Mouse (Mus musculus): ENCODE results near the gene Mast3. TPM values are rescaled to one million over a fixed set of nuclear protein-coding genes. Genes with fewer than 3 reads are reported as not detected.

Mast3 gene
- polyA plus RNA-seq, 1 experiment from 2014 or later = 9.4 TPM

GRCm38 (mm10) chr8:70821399-70821962 is 16.6 kb upstream of the Mast3 start:
- WGBS = 15% methylated on average over 30 of the region's 30 CpGs
- no peaks in the 10 kb centered on the region for H3K36me3 ChIP-seq (ENCODE audit: control insufficient read depth, insufficient read depth, low read length)
- H3K4me1 ChIP-seq (ENCODE audit: control insufficient read depth in 2 of 2, insufficient read depth in 2 of 2, low read length in 2 of 2) = peaks cover 3% of the 10 kb centered on the region in 2 experiments; a peak in 1 of 4 replicates
- peaks cover 36% of the 10 kb centered on the region for H3K27me3 ChIP-seq (ENCODE audit: control insufficient read depth, insufficient read depth, low read length)
- peaks cover 11% of the 10 kb centered on the region for H3K9me3 ChIP-seq (ENCODE audit: control insufficient read depth, low read length)
- no peak overlapping the region for H3K27ac ChIP-seq (replicated peaks in 1 of 2; ENCODE audit: control insufficient read depth in 1 of 2, insufficient read depth in 1 of 2, low read depth in 2 of 2, low read length in 2 of 2)
- no peak overlapping the region for H3K4me3 ChIP-seq (ENCODE audit: control insufficient read depth in 1 of 2, insufficient read depth in 1 of 2, low read depth in 1 of 2, low read length in 2 of 2)
- H3K4me2 ChIP-seq (ENCODE audit: low read length) = no peak overlapping the region
- no peak overlapping the region for H3K9ac ChIP-seq (ENCODE audit: low read length)
- ATAC-seq (ENCODE audit: insufficient number of reproducible peaks, insufficient read depth, low FRiP score, low read depth) = no peak

GRCm38 (mm10) chr8:70820101-70820935 is 15.5 kb upstream of the Mast3 start:
- Histone ChIP-seq H3K4me3 (ENCODE audit: control insufficient read depth in 1 of 2, insufficient read depth in 1 of 2, low read depth in 1 of 2, low read length in 2 of 2) (peak overlapping the region in 1 of 2 experiments; percentile 4; a peak in 1 of 4 replicates), H3K36me3 (ENCODE audit: control insufficient read depth, insufficient read depth, low read length) (no peaks in the 10 kb centered on the region), H3K4me1 (ENCODE audit: control insufficient read depth in 2 of 2, insufficient read depth in 2 of 2, low read length in 2 of 2) (peaks cover 3% of the 10 kb centered on the region in 2 experiments; a peak in 1 of 4 replicates), H3K27ac (replicated peaks in 1 of 2; ENCODE audit: control insufficient read depth in 1 of 2, insufficient read depth in 1 of 2, low read depth in 2 of 2, low read length in 2 of 2) (no peak overlapping the region), H3K27me3 (ENCODE audit: control insufficient read depth, insufficient read depth, low read length) (peaks cover 47% of the 10 kb centered on the region), H3K4me2 (ENCODE audit: low read length) (peak overlapping the region; percentile 35), H3K9me3 (ENCODE audit: control insufficient read depth, low read length) (peaks cover 11% of the 10 kb centered on the region), H3K9ac (ENCODE audit: low read length) (no peak overlapping the region)
- 3% methylated on average over 31 of the region's 31 CpGs for WGBS
- peak; percentile 51 for ATAC-seq (ENCODE audit: insufficient number of reproducible peaks, insufficient read depth, low FRiP score, low read depth)

GRCm38 (mm10) chr8:70816679-70817078 is 11.8 kb upstream of the Mast3 start:
- Histone ChIP-seq H3K36me3 (ENCODE audit: control insufficient read depth, insufficient read depth, low read length) (no peaks in the 10 kb centered on the region), H3K9ac (ENCODE audit: low read length) (no peak overlapping the region), H3K4me2 (ENCODE audit: low read length) (peak overlapping the region; percentile 38), H3K27me3 (ENCODE audit: control insufficient read depth, insufficient read depth, low read length) (peaks cover 44% of the 10 kb centered on the region), H3K27ac (replicated peaks in 1 of 2; ENCODE audit: control insufficient read depth in 1 of 2, insufficient read depth in 1 of 2, low read depth in 2 of 2, low read length in 2 of 2) (no peak overlapping the region), H3K4me3 (ENCODE audit: control insufficient read depth in 1 of 2, insufficient read depth in 1 of 2, low read depth in 1 of 2, low read length in 2 of 2) (no peak overlapping the region), H3K9me3 (ENCODE audit: control insufficient read depth, low read length) (peaks cover 11% of the 10 kb centered on the region), H3K4me1 (ENCODE audit: control insufficient read depth in 2 of 2, insufficient read depth in 2 of 2, low read length in 2 of 2) (peaks cover 3% of the 10 kb centered on the region in 2 experiments; a peak in 1 of 4 replicates)
- WGBS = 8% methylated on average over 30 of the region's 30 CpGs
- ATAC-seq (ENCODE audit: insufficient number of reproducible peaks, insufficient read depth, low FRiP score, low read depth) = no peak

- no peak overlapping the region for H3K4me3 ChIP-seq (ENCODE audit: control insufficient read depth in 1 of 2, insufficient read depth in 1 of 2, low read depth in 1 of 2, low read length in 2 of 2)
- 55% methylated on average over 4 of the region's 4 CpGs for WGBS
- H3K27ac ChIP-seq (replicated peaks in 1 of 2; ENCODE audit: control insufficient read depth in 1 of 2, insufficient read depth in 1 of 2, low read depth in 2 of 2, low read length in 2 of 2) = no peak overlapping the region
- H3K4me2 ChIP-seq (ENCODE audit: low read length) = no peak overlapping the region
- no peak for ATAC-seq (ENCODE audit: insufficient number of reproducible peaks, insufficient read depth, low FRiP score, low read depth)
- H3K9ac ChIP-seq (ENCODE audit: low read length) = no peak overlapping the region
- H3K27me3 ChIP-seq (ENCODE audit: control insufficient read depth, insufficient read depth, low read length) = peaks cover 29% of the 10 kb centered on the region
- H3K9me3 ChIP-seq (ENCODE audit: control insufficient read depth, low read length) = 0 out of 2 replicates have a peak, but pooled peaks cover 3% of the 10 kb centered on the region
- H3K36me3 ChIP-seq (ENCODE audit: control insufficient read depth, insufficient read depth, low read length) = no peaks in the 10 kb centered on the region
- H3K4me1 ChIP-seq (ENCODE audit: control insufficient read depth in 2 of 2, insufficient read depth in 2 of 2, low read length in 2 of 2) = peaks cover 3% of the 10 kb centered on the region in 2 experiments; a peak in 2 of 4 replicates
Observed at GRCm38 (mm10) chr8:70812885-70813284, 8.0 kb upstream of the Mast3 start.

GRCm38 (mm10) chr8:70812055-70812454 is 7.2 kb upstream of the Mast3 start:
- Histone ChIP-seq H3K4me3 (ENCODE audit: control insufficient read depth in 1 of 2, insufficient read depth in 1 of 2, low read depth in 1 of 2, low read length in 2 of 2) (no peak overlapping the region), H3K36me3 (ENCODE audit: control insufficient read depth, insufficient read depth, low read length) (no peaks in the 10 kb centered on the region), H3K9ac (ENCODE audit: low read length) (no peak overlapping the region), H3K4me1 (ENCODE audit: control insufficient read depth in 2 of 2, insufficient read depth in 2 of 2, low read length in 2 of 2) (peaks cover 3% of the 10 kb centered on the region in 2 experiments; a peak in 2 of 4 replicates), H3K4me2 (ENCODE audit: low read length) (no peak overlapping the region), H3K27me3 (ENCODE audit: control insufficient read depth, insufficient read depth, low read length) (peaks cover 21% of the 10 kb centered on the region), H3K9me3 (ENCODE audit: control insufficient read depth, low read length) (no peaks in the 10 kb centered on the region), H3K27ac (replicated peaks in 1 of 2; ENCODE audit: control insufficient read depth in 1 of 2, insufficient read depth in 1 of 2, low read depth in 2 of 2, low read length in 2 of 2) (no peak overlapping the region)
- WGBS = 41% methylated on average over 4 of the region's 4 CpGs
- no peak for ATAC-seq (ENCODE audit: insufficient number of reproducible peaks, insufficient read depth, low FRiP score, low read depth)

GRCm38 (mm10) chr8:70810962-70811680 is 6.3 kb upstream of the Mast3 start:
- Histone ChIP-seq H3K36me3 (ENCODE audit: control insufficient read depth, insufficient read depth, low read length) (no peaks in the 10 kb centered on the region), H3K27me3 (ENCODE audit: control insufficient read depth, insufficient read depth, low read length) (peaks cover 12% of the 10 kb centered on the region), H3K27ac (replicated peaks in 1 of 2; ENCODE audit: control insufficient read depth in 1 of 2, insufficient read depth in 1 of 2, low read depth in 2 of 2, low read length in 2 of 2) (no peak overlapping the region), H3K4me1 (ENCODE audit: control insufficient read depth in 2 of 2, insufficient read depth in 2 of 2, low read length in 2 of 2) (no peaks in the 10 kb centered on the region; a peak in 1 of 4 replicates), H3K9ac (ENCODE audit: low read length) (no peak overlapping the region), H3K4me2 (ENCODE audit: low read length) (no peak overlapping the region), H3K4me3 (ENCODE audit: control insufficient read depth in 1 of 2, insufficient read depth in 1 of 2, low read depth in 1 of 2, low read length in 2 of 2) (no peak overlapping the region), H3K9me3 (ENCODE audit: control insufficient read depth, low read length) (no peaks in the 10 kb centered on the region)
- no peak for ATAC-seq (ENCODE audit: insufficient number of reproducible peaks, insufficient read depth, low FRiP score, low read depth)
- 64% methylated on average over 20 of the region's 20 CpGs for WGBS

- WGBS = 76% methylated on average over 8 of the region's 8 CpGs
- H3K4me3 ChIP-seq (ENCODE audit: control insufficient read depth in 1 of 2, insufficient read depth in 1 of 2, low read depth in 1 of 2, low read length in 2 of 2) = no peak overlapping the region
- peaks cover 11% of the 10 kb centered on the region for H3K27me3 ChIP-seq (ENCODE audit: control insufficient read depth, insufficient read depth, low read length)
- no peaks in the 10 kb centered on the region for H3K36me3 ChIP-seq (ENCODE audit: control insufficient read depth, insufficient read depth, low read length)
- H3K4me2 ChIP-seq (ENCODE audit: low read length) = no peak overlapping the region
- H3K9ac ChIP-seq (ENCODE audit: low read length) = no peak overlapping the region
- H3K27ac ChIP-seq (replicated peaks in 1 of 2; ENCODE audit: control insufficient read depth in 1 of 2, insufficient read depth in 1 of 2, low read depth in 2 of 2, low read length in 2 of 2) = no peak overlapping the region
- no peak for ATAC-seq (ENCODE audit: insufficient number of reproducible peaks, insufficient read depth, low FRiP score, low read depth)
- no peaks in the 10 kb centered on the region for H3K9me3 ChIP-seq (ENCODE audit: control insufficient read depth, low read length)
- H3K4me1 ChIP-seq (ENCODE audit: control insufficient read depth in 2 of 2, insufficient read depth in 2 of 2, low read length in 2 of 2) = peaks cover 2 to 6% of the 10 kb centered on the region in 2 experiments; a peak in 3 of 4 replicates
Observed at GRCm38 (mm10) chr8:70808955-70809701, 4.3 kb upstream of the Mast3 start.
